Mouse (Mus musculus) liver, adult 2 months (tissue): ENCODE results near the gene Scamp4. TPM values are rescaled to one million over a fixed set of nuclear protein-coding genes. Genes with fewer than 3 reads are reported as not detected.

Experiments used
- DNase-seq: peaks from one replicate; pipeline ENCODE4 v3.0.0-alpha.2; 2011; ENCODE audit warnings: low read depth, low spot score; ENCODE audit errors: extremely low read depth
- H3K27ac ChIP-seq: fragments of 200-500 bp; replicated peaks from 2 replicates; pipeline ENCODE4 v1.5.1; 2012; ENCODE audit warnings: low read depth, mild to moderate bottlenecking, control low read depth, inconsistent platforms, low read length; ENCODE audit not compliant: insufficient read depth
- H3K27me3 ChIP-seq: fragments of 200-500 bp; 2 replicates; pipeline ENCODE4 v1.6.1; 2012; ENCODE audit warnings: mild to moderate bottlenecking, moderate library complexity, low read length, inconsistent platforms; ENCODE audit not compliant: control insufficient read depth, insufficient read depth
- H3K36me3 ChIP-seq: fragments of 200-500 bp; 2 replicates; pipeline ENCODE4 v1.6.1; 2012; ENCODE audit warnings: low read length, inconsistent platforms; ENCODE audit not compliant: control insufficient read depth, insufficient read depth
- H3K4me1 ChIP-seq: fragments of 200-500 bp; 2 replicates; pipeline ENCODE4 v1.6.1; 2011; ENCODE audit warnings: low read length; ENCODE audit not compliant: control insufficient read depth, insufficient read depth
- H3K4me3 ChIP-seq: fragments of 200-500 bp; 2 replicates; pipeline ENCODE4 v1.5.1; 2011; ENCODE audit warnings: low read depth, mild to moderate bottlenecking, control low read depth, low read length, moderate library complexity; ENCODE audit not compliant: insufficient read depth
- H3K79me2 ChIP-seq: fragments of 200-500 bp; 2 replicates; pipeline ENCODE4 v1.6.1; 2012; ENCODE audit warnings: inconsistent platforms, mild to moderate bottlenecking, low read length, moderate library complexity; ENCODE audit not compliant: control insufficient read depth, insufficient read depth
- H3K9ac ChIP-seq: fragments of 200-500 bp; 2 replicates; pipeline ENCODE4 v1.6.1; 2012; ENCODE audit warnings: low read depth, mild to moderate bottlenecking, control low read depth, inconsistent platforms, low read length
- CTCF ChIP-seq: fragments of 200-500 bp; IDR thresholded peaks from 2 replicates; pipeline ENCODE4 v1.5.1; 2011; ENCODE audit warnings: low read depth, low read length, control low read depth
- POLR2A ChIP-seq: fragments of 200-500 bp; IDR thresholded peaks from 2 replicates; pipeline ENCODE4 v1.6.1; 2011; ENCODE audit warnings: low read length, control low read depth; ENCODE audit not compliant: insufficient read depth; ENCODE audit errors: extremely low read depth
- WGBS: fragments of 180-500 bp; shearing (Covaris S2); methylation state at CpG from one replicate; pipeline ENCODE4 v1.1.7; 2018; 5-methylcytosine and 5-hydroxymethylcytosine counted together
- polyA plus RNA-seq: library from polyadenylated mRNA; depleted of rRNA; stranded (reverse); fragments of >200 nt; gene quantifications from 2 replicates; pipeline ENCODE4 v1.2.3, GENCODE M21; 2012
- total RNA-seq: library from RNA; depleted of rRNA; stranded (reverse); fragments of >200 nt; gene quantifications from 2 replicates; pipeline ENCODE4 v1.2.3, GENCODE M21; 2014

The Scamp4 gene
- total and polyA plus RNA-seq, 2 experiments, result 7.6 to 63.2 TPM

- Histone ChIP-seq H3K4me1 (peaks cover 28% of the 10 kb centered on the region), H3K27me3 (no peaks in the 10 kb centered on the region), H3K36me3 (no peaks in the 10 kb centered on the region), H3K27ac (peak within 1 kb of the TSS; percentile 91), H3K9ac (peak within 1 kb of the TSS; percentile 94), H3K4me3 (peak within 1 kb of the TSS; percentile 93), H3K79me2 (peaks cover 44% of the 10 kb centered on the region)
- peak; percentile 86 for DNase-seq
- under 1% methylated on average over 72 of the region's 72 CpGs for WGBS
- TF ChIP-seq POLR2A (0 out of 2 replicates have a peak, but pooled peaks have one; percentile 20), CTCF (peak; percentile 86)
Observed at GRCm38 (mm10) chr10:80561116-80561944, 41.3 kb upstream of the Scamp4 start, which contains the start of gene Rexo1. Rexo1 (minus strand) TSS chr10:80561560.

- Histone ChIP-seq H3K27me3 (no peaks in the 10 kb centered on the region), H3K27ac (no peak overlapping the region), H3K36me3 (no peaks in the 10 kb centered on the region), H3K4me3 (no peak overlapping the region), H3K79me2 (peaks cover 2% of the 10 kb centered on the region; the same call in 1 of the 2 replicates), H3K4me1 (peaks cover 2% of the 10 kb centered on the region), H3K9ac (no peak overlapping the region)
- 35% methylated on average over 17 of the region's 17 CpGs for WGBS
- TF ChIP-seq POLR2A (no peak), CTCF (peak; percentile 98)
- peak; percentile 41 for DNase-seq
Observed at GRCm38 (mm10) chr10:80566375-80567092, 36.1 kb upstream of the Scamp4 start.

- WGBS, result 95% methylated on average over 29 of the region's 29 CpGs
- DNase-seq, result no peak
- Histone ChIP-seq H3K79me2 (peaks cover 6% of the 10 kb centered on the region; the same call in 1 of the 2 replicates), H3K9ac (no peak overlapping the region), H3K4me3 (no peak overlapping the region), H3K36me3 (no peaks in the 10 kb centered on the region), H3K4me1 (no peaks in the 10 kb centered on the region; the same call in 1 of the 2 replicates), H3K27ac (no peak overlapping the region), H3K27me3 (no peaks in the 10 kb centered on the region)
- no peak for TF ChIP-seq CTCF
- TF ChIP-seq POLR2A, result no peak
Observed at GRCm38 (mm10) chr10:80568876-80569275, 33.8 kb upstream of the Scamp4 start.

GRCm38 (mm10) chr10:80569664-80570066 is 33.0 kb upstream of the Scamp4 start:
- peak overlapping the region; percentile 55 for H3K9ac ChIP-seq

DNA sequence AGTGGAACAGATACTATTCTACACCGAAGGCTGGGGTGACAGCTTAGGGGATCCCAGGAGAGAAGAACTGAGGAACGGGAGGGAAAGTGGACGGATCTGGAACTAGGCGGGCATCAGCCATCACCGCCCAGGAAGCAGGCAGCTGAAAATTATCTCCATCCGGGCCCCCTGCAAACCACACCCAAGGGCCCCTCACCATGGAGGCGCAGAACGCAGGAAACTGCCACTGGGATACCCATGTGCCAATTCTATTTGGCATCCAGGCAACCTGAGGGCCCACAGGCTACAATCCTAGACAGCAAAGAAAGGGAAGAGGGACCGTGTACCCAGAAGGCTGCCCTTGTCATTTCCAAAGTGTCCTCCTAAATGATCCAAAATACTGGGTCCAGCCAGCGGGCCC is 32.3 kb upstream of the Scamp4 start:
- DNase-seq, result no peak
- Histone ChIP-seq H3K27ac (peak overlapping the region; percentile 51; the same call in 1 of the 2 replicates), H3K4me3 (no peak overlapping the region), H3K4me1 (no peaks in the 10 kb centered on the region; the same call in 1 of the 2 replicates), H3K27me3 (no peaks in the 10 kb centered on the region), H3K79me2 (peaks cover 9% of the 10 kb centered on the region; the same call in 1 of the 2 replicates), H3K9ac (no peak overlapping the region), H3K36me3 (no peaks in the 10 kb centered on the region)
- 80% methylated on average over 10 of the region's 10 CpGs for WGBS
- no peak for TF ChIP-seq CTCF
- no peak for TF ChIP-seq POLR2A

More at GRCm38 (mm10) chr10:80569664-80570066, 33.0 kb upstream of the Scamp4 start:
- Histone ChIP-seq H3K79me2 (peaks cover 6% of the 10 kb centered on the region; the same call in 1 of the 2 replicates), H3K4me1 (no peaks in the 10 kb centered on the region; the same call in 1 of the 2 replicates), H3K27me3 (no peaks in the 10 kb centered on the region), H3K36me3 (no peaks in the 10 kb centered on the region), H3K4me3 (peak overlapping the region; percentile 36), H3K27ac (peak overlapping the region; percentile 51)
- TF ChIP-seq CTCF, result no peak
- TF ChIP-seq POLR2A, result no peak
- WGBS, result 13% methylated on average over 10 of the region's 10 CpGs
- peak; percentile 85 for DNase-seq
